Mouse (Mus musculus): ENCODE measurements around the gene Ccdc117. TPM values are rescaled to one million over a fixed set of nuclear protein-coding genes. Genes with fewer than 3 reads are reported as not detected.

Gene Ccdc117
- total RNA-seq, 2 experiments from 2014 or later = 11.0 to 17.2 TPM

DNA sequence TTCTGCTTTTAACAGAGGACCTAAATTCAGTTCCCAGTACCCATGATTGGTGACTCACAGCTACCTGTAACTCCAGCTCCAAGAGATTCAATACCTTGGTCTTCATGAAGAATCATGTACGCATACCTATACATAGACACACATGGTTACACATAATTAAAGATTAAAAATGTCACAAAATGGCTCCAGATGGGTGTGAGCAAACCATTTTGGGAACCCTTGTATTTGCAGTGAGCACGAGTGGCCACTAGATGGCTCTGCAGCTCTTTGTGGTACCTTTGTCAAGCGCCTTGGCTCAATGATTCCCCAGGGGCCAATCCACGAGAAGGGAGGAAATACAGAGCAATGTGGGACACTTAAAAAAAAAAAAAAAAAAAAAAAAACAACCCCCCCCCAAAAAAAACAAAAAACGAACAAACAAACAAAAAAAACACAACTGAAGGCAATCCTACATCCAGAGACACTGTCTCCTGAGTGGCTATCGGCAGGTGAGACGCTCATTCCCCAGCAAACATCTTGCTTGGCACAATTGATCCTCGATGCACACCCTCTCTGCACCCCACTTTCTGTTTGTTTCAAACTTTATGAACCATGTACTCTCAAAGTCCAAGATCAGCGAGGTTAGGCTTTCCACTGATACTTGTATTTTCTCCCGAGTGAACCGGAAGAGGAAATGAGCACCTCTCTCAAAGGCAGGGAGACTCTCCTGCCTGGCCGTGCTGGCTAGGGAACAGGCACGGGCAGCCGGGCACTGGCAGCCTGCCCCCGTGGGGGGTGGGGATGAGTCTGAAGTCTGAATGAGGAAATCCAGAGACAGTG lies 56.6 kb downstream of the Ccdc117 start:
- DNase-seq (ENCODE audit: extremely low spot score in 1 of 2, low spot score in 1 of 2) = peak; percentile 64 to 87

DNA sequence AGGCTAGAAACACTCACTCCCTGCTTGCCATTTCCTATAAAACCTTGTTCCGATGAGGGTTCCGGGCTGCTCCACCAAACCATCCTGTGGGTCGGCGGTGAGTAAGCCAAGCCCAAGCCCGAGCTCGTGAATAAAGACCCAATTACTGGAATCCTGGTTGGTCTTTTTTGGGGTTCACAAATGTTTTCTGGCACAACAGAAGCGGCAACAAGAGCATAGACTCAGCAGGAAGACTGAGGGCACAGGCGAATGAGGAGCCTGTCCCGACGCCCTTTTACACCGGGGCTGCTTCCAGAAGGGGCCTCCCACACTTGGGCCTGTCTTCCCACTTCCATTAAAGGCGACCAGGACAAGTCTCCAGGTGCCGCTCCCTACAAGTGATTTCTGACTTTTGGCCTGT lies 59.4 kb downstream of the Ccdc117 start:
- no peak for DNase-seq (ENCODE audit: extremely low spot score in 1 of 2, low spot score in 1 of 2)

Other genes starting within 250 kb of the Ccdc117 start
- 10 to 100 TPM; 18.6 to 23.2 TPM for gene Znrf3, start 97.3 kb downstream of the Ccdc117 start, total RNA-seq (2021)
- gene Xbp1, start 21.5 kb downstream of the Ccdc117 start, total RNA-seq (2021) = 10 to 100 TPM; 67.6 to 97.3 TPM
- gene Ankrd36, start 27.5 kb upstream of the Ccdc117 start, total RNA-seq (2021) = not detected
- gene Mrps24, start 173.5 kb upstream of the Ccdc117 start, total RNA-seq (2021) = 10 to 100 TPM; 67.7 to 79.1 TPM
- gene Urgcp, start 220.2 kb upstream of the Ccdc117 start, total RNA-seq (2021) = 10 to 100 TPM; 64.7 to 68.7 TPM
- gene Dbnl, start 246.3 kb upstream of the Ccdc117 start, total RNA-seq (2021) = 10 to 100 TPM; 82.2 to 82.7 TPM